Mouse (Mus musculus) CD4-positive, CD25-positive, alpha-beta regulatory T cell, adult 9 weeks (primary cell): ENCODE results near the gene Hist1h2bp. TPM values are rescaled to one million over a fixed set of nuclear protein-coding genes. Genes with fewer than 3 reads are reported as not detected.

Source experiments
- polyA plus RNA-seq: library from polyadenylated mRNA; unstranded; fragments of 100-300 nt; shearing (Covaris generic); gene quantifications from one replicate; pipeline ENCODE4 v1.2.1, GENCODE M21; 2017

Hist1h2bp gene
- polyA plus RNA-seq: not detected

GRCm38 (mm10) chr13:21786899-21787629, at the start of gene Hist1h2bp, which contains the start of gene Hist1h2an:
TSS of gene Hist1h2bp (plus strand) at chr13:21787461.
TSS of gene Hist1h2an (minus strand) at chr13:21787218.

GRCm38 (mm10) chr13:21750159-21751017, 36.9 kb upstream of the Hist1h2bp start, which contains the start of gene Hist1h4k:
TSS of gene Hist1h4k (minus strand) at chr13:21750505.

GRCm38 (mm10) chr13:21753524-21754285, 33.6 kb upstream of the Hist1h2bp start, which contains the start of the genes Hist1h2ak and Hist1h2bn:
TSS of gene Hist1h2ak (minus strand) at chr13:21753827.
TSS of gene Hist1h2bn (plus strand) at chr13:21754123.

GRCm38 (mm10) chr13:21779767-21780731, 7.2 kb upstream of the Hist1h2bp start, which contains the start of gene Hist1h1b:
TSS of gene Hist1h1b (minus strand) at chr13:21780625.

GRCm38 (mm10) chr13:21783255-21783617, 4.0 kb upstream of the Hist1h2bp start, which contains the start of gene Hist1h3i:
TSS of gene Hist1h3i (minus strand) at chr13:21783370.

GRCm38 (mm10) chr13:21810073-21810472, 22.8 kb downstream of the Hist1h2bp start, which contains the start of the genes Hist1h2bq and Hist1h2ao:
TSS of gene Hist1h2bq (minus strand) at chr13:21810197.
TSS of gene Hist1h2ao (plus strand) at chr13:21810465.

GRCm38 (mm10) chr13:21811539-21811938, 24.3 kb downstream of the Hist1h2bp start, which contains the start of gene Hist1h4m:
TSS of gene Hist1h4m (plus strand) at chr13:21811746.

GRCm38 (mm10) chr13:21831418-21832394, 44.4 kb downstream of the Hist1h2bp start, which contains the start of gene Hist1h4n:
TSS of gene Hist1h4n (minus strand) at chr13:21832196.

GRCm38 (mm10) chr13:21833461-21833860, 46.2 kb downstream of the Hist1h2bp start, which contains the start of the genes Hist1h2ap and Hist1h2br:
TSS of gene Hist1h2ap (minus strand) at chr13:21833507.
TSS of gene Hist1h2br (plus strand) at chr13:21833743.

Other genes starting within 250 kb of the Hist1h2bp start
- not detected for gene Olfr1366, start 244.7 kb upstream of the Hist1h2bp start, polyA plus RNA-seq
- gene Olfr1535, start 227.6 kb upstream of the Hist1h2bp start, polyA plus RNA-seq: not detected
- not detected for gene Olfr1364, start 205.7 kb upstream of the Hist1h2bp start, polyA plus RNA-seq
- gene Olfr1362, start 173.4 kb upstream of the Hist1h2bp start, polyA plus RNA-seq: not detected
- gene Olfr11, start 144.9 kb upstream of the Hist1h2bp start, polyA plus RNA-seq: not detected
- gene Olfr1361, start 124.1 kb upstream of the Hist1h2bp start, polyA plus RNA-seq: not detected
- not detected for gene Olfr1360, start 110.1 kb upstream of the Hist1h2bp start, polyA plus RNA-seq
- not detected for gene Olfr1359, start 89.3 kb upstream of the Hist1h2bp start, polyA plus RNA-seq
- gene Hist1h2bl, start 71.3 kb upstream of the Hist1h2bp start, polyA plus RNA-seq: not detected
- gene Hist1h2ai, start 71.0 kb upstream of the Hist1h2bp start, polyA plus RNA-seq: not detected
- not detected for gene Hist1h3h, start 69.8 kb upstream of the Hist1h2bp start, polyA plus RNA-seq
- not detected for gene Hist1h2bm, start 65.4 kb upstream of the Hist1h2bp start, polyA plus RNA-seq
- gene Hist1h4j, start 52.4 kb upstream of the Hist1h2bp start, polyA plus RNA-seq: not detected
- gene Hist1h4k, start 37.0 kb upstream of the Hist1h2bp start, polyA plus RNA-seq: 25.5 TPM
- not detected for gene Hist1h2ak, start 33.6 kb upstream of the Hist1h2bp start, polyA plus RNA-seq
- gene Hist1h2bn, start 33.3 kb upstream of the Hist1h2bp start, polyA plus RNA-seq: 4.6 TPM
- gene Hist1h1b, start 6.8 kb upstream of the Hist1h2bp start, polyA plus RNA-seq: 4.1 TPM
- 0.91 TPM for gene Hist1h3i, start 4.1 kb upstream of the Hist1h2bp start, polyA plus RNA-seq
- not detected for gene Hist1h2an, start 243 bp upstream of the Hist1h2bp start, polyA plus RNA-seq
- gene Hist1h2bq, start 22.7 kb downstream of the Hist1h2bp start, polyA plus RNA-seq: 5.5 TPM
- gene Hist1h2ao, start 23.0 kb downstream of the Hist1h2bp start, polyA plus RNA-seq: not detected
- 26.8 TPM for gene Hist1h4m, start 24.3 kb downstream of the Hist1h2bp start, polyA plus RNA-seq
- gene Hist1h4n, start 44.7 kb downstream of the Hist1h2bp start, polyA plus RNA-seq: not detected
- gene Hist1h2ap, start 46.0 kb downstream of the Hist1h2bp start, polyA plus RNA-seq: 44.7 TPM
- gene Hist1h2br, start 46.3 kb downstream of the Hist1h2bp start, polyA plus RNA-seq: 5.6 TPM
- gene Zfp184, start 157.6 kb downstream of the Hist1h2bp start, polyA plus RNA-seq: 0.17 TPM
- not detected for gene Pom121l2, start 193.7 kb downstream of the Hist1h2bp start, polyA plus RNA-seq
- 0.77 TPM for gene Prss16, start 222.3 kb downstream of the Hist1h2bp start, polyA plus RNA-seq
- 1.9 TPM for gene Hist1h2ah, start 248.1 kb downstream of the Hist1h2bp start, polyA plus RNA-seq
- gene Hist1h2bk, start 248.4 kb downstream of the Hist1h2bp start, polyA plus RNA-seq: not detected